Mouse (Mus musculus): ENCODE measurements around the gene Sppl2b.

DNA sequence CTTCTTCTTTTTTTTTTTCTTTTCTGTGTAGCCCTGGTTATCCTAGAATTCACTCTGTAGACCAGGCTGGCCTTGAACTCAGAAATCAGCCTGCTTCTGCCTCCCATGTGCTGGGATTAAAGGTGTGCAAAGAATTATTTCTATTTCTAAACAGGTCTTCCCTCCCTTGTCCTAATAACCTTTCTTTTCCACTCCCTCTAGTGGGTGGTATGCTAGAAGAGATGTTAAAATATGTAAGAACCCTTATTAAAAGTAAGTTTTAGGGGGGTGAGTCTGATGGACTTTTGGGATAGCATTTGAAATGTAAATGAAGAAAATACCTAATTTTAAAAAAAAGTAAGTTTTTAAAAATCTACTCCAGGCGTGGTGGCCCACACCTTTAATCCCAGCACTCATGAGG is 31.8 kb upstream of the Sppl2b start:
- TF ChIP-seq CTCF (IDR thresholded peaks at IDR 0.05; ENCODE audit: low read depth, low read length) (no peak), POLR2A (IDR thresholded peaks at IDR 0.05; ENCODE audit: borderline replicate concordance, low read depth, low read length) (no peak)
